Mouse (Mus musculus) neural tube, embryonic 15.5 days (tissue): ENCODE results near the gene Pi16. TPM values are rescaled to one million over a fixed set of nuclear protein-coding genes. Genes with fewer than 3 reads are reported as not detected.
A peak's percentile ranks its signal among the peaks of the same experiment; 100 is the strongest.
"Not testable (repeated sequence)": the region's sequence is repeated elsewhere in the genome, so short reads cannot be mapped to it uniquely, and the experiment has no call there.

Source experiments
- ATAC-seq: fragments of 200-750 bp; cut with Nextera tagmentation; 2 replicates; pipeline ENCODE4 v1.8.0; 2017; ENCODE audit warnings: mild to moderate bottlenecking, moderate TSS enrichment, moderate library complexity; ENCODE audit not compliant: low FRiP score
- H3K27ac ChIP-seq: fragments of 300-500 bp; sonication (generic); replicated peaks from 2 replicates; pipeline ENCODE4 v1.5.1; 2015; ENCODE audit warnings: mild to moderate bottlenecking, inconsistent platforms
- H3K27me3 ChIP-seq: fragments of 300-500 bp; sonication (generic); replicated peaks from 2 replicates; pipeline ENCODE4 v1.6.1; 2015; ENCODE audit warnings: inconsistent platforms
- H3K36me3 ChIP-seq: fragments of 300-500 bp; sonication (generic); 2 replicates; pipeline ENCODE4 v1.6.1; 2015; ENCODE audit warnings: inconsistent platforms
- H3K4me1 ChIP-seq: fragments of 300-500 bp; sonication (generic); 2 replicates; pipeline ENCODE4 v1.6.1; 2015; ENCODE audit warnings: inconsistent platforms
- H3K4me2 ChIP-seq: fragments of 300-500 bp; sonication (generic); 2 replicates; pipeline ENCODE4 v1.6.1; 2015; ENCODE audit warnings: inconsistent platforms, mild to moderate bottlenecking, moderate library complexity
- H3K4me3 ChIP-seq: fragments of 300-500 bp; sonication (generic); replicated peaks from 2 replicates; pipeline ENCODE4 v1.5.1; 2015; ENCODE audit warnings: mild to moderate bottlenecking, inconsistent platforms
- H3K9ac ChIP-seq: fragments of 300-500 bp; sonication (generic); replicated peaks from 2 replicates; pipeline ENCODE4 v1.6.1; 2015; ENCODE audit warnings: mild to moderate bottlenecking, inconsistent platforms
- H3K9me3 ChIP-seq: fragments of 300-500 bp; sonication (generic); replicated peaks from 2 replicates; pipeline ENCODE4 v1.6.1; 2016; ENCODE audit warnings: inconsistent platforms
- WGBS: fragments of 180-500 bp; shearing (Covaris S2); methylation state at CpG from one replicate; pipeline ENCODE4 v1.1.7; 2015; ENCODE audit warnings: mixed read lengths; 5-methylcytosine and 5-hydroxymethylcytosine counted together
- polyA plus RNA-seq: library from polyadenylated mRNA; unstranded; fragments of >200 nt; fragmentation: Nextera tagmentation; extraction: Ambion mirVana; gene quantifications from 2 replicates; pipeline ENCODE4 v1.2.1, GENCODE M21; 2015

The Pi16 gene
- polyA plus RNA-seq, result 2.8 TPM in 2 replicates

DNA sequence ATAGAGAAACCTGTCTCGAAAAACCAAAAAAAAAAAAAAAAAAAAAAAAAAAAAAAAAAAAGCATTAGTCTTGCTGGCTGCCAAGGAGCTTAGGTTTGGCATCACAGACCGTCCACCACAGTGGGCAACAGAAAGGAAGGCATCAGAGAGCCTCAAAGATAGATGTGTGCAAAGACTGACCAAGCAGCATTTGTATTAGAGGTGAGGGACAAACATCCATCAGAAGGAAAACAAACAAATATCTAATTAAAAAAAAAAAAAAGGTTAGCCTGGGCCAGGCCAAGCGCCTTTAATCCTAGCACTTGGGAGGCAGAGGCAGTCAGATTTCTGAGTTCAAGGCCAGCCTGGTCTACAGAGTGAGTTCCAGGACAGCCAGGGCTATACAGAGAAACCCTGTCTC lies at the start of gene Pi16:
TSS of gene Pi16 (plus strand) at position 301 of the 400 bp plus-strand sequence.
- Histone ChIP-seq H3K27me3 (peaks cover 22% of the 10 kb centered on the region), H3K4me1 (peaks cover 11% of the 10 kb centered on the region)
- H3K4me3 ChIP-seq, H3K36me3 ChIP-seq, ATAC-seq, H3K27ac ChIP-seq, H3K9ac ChIP-seq, H3K4me2 ChIP-seq, H3K9me3 ChIP-seq: not testable (repeated sequence)
- WGBS, result 86% methylated on average over 3 of the region's 3 CpGs

GRCm38 (mm10) chr17:29267931-29268681 lies 49.4 kb upstream of the Pi16 start:
- Histone ChIP-seq H3K9me3 (no peaks in the 10 kb centered on the region), H3K36me3 (no peaks in the 10 kb centered on the region), H3K4me1 (peaks cover 28% of the 10 kb centered on the region), H3K27me3 (no peaks in the 10 kb centered on the region), H3K27ac (peak overlapping the region; percentile 85), H3K4me2 (peak overlapping the region; percentile 71), H3K9ac (peak overlapping the region; percentile 31; the same call in 1 of the 2 replicates), H3K4me3 (peak overlapping the region; percentile 76)
- 0 out of 2 replicates have a peak, but pooled peaks have one; percentile 9 for ATAC-seq
- 58% methylated on average over 6 of the region's 6 CpGs for WGBS

- H3K4me1 ChIP-seq, result peaks cover 27% of the 10 kb centered on the region
- no peaks in the 10 kb centered on the region for H3K9me3 ChIP-seq
- peak within 1 kb of the TSS; percentile 85 for H3K27ac ChIP-seq
- H3K9ac ChIP-seq, result peak within 1 kb of the TSS; percentile 84
- peak within 1 kb of the TSS; percentile 76 for H3K4me3 ChIP-seq
- ATAC-seq, result peak; percentile 89
- no peaks in the 10 kb centered on the region for H3K36me3 ChIP-seq
- no peaks in the 10 kb centered on the region for H3K27me3 ChIP-seq
- H3K4me2 ChIP-seq, result peak within 1 kb of the TSS; percentile 71
- under 1% methylated on average over 52 of the region's 63 CpGs for WGBS
Observed at GRCm38 (mm10) chr17:29268682-29269348, 48.7 kb upstream of the Pi16 start, which contains the start of gene BC004004. TSS of gene BC004004 (plus strand) at chr17:29268788.

DNA sequence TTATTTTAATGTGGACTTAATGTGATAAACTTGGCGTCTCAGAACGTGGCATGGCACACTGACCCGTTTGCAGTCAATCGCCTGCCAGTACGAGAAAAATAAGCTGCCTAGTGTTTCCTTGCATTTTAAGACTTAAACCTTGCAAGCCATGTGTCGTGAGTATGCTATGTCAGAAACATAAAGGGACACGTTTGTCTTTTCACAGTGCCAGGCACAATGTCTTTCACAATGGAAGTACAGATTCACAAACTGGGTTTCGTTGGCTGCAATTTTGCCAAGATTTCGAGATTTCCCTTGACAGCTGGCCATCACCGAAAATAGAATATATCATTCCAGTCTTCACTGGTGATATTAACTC lies 48.2 kb upstream of the Pi16 start:
- WGBS, result 19% methylated on average over 10 of the region's 10 CpGs
- ATAC-seq, result no peak
- peak overlapping the region; percentile 76 for H3K4me3 ChIP-seq

GRCm38 (mm10) chr17:29270148-29270698 lies 47.3 kb upstream of the Pi16 start:
- Histone ChIP-seq H3K27me3 (no peaks in the 10 kb centered on the region), H3K4me2 (peak overlapping the region; percentile 71), H3K4me3 (no peak overlapping the region), H3K4me1 (peaks cover 24% of the 10 kb centered on the region), H3K36me3 (no peaks in the 10 kb centered on the region), H3K27ac (0 out of 2 replicates have a peak overlapping the region, but pooled peaks have one; percentile 85), H3K9me3 (no peaks in the 10 kb centered on the region), H3K9ac (0 out of 2 replicates have a peak overlapping the region, but pooled peaks have one; percentile 84)
- ATAC-seq, result no peak
- 94% methylated on average over 9 of the region's 9 CpGs for WGBS

More for the DNA sequence above, 48.2 kb upstream of the Pi16 start:
- no peaks in the 10 kb centered on the region for H3K27me3 ChIP-seq
- H3K9me3 ChIP-seq, result no peaks in the 10 kb centered on the region
- H3K4me2 ChIP-seq, result peak overlapping the region; percentile 71
- peak overlapping the region; percentile 84 for H3K9ac ChIP-seq
- no peaks in the 10 kb centered on the region for H3K36me3 ChIP-seq
- peak overlapping the region; percentile 85 for H3K27ac ChIP-seq
- H3K4me1 ChIP-seq, result peaks cover 28% of the 10 kb centered on the region

GRCm38 (mm10) chr17:29273156-29273555 lies 44.3 kb upstream of the Pi16 start:
- ATAC-seq, result no peak
- 90% methylated on average over 7 of the region's 7 CpGs for WGBS

GRCm38 (mm10) chr17:29273889-29274288 lies 43.6 kb upstream of the Pi16 start:
- 80% methylated on average over 11 of the region's 11 CpGs for WGBS
- no peak overlapping the region for H3K9ac ChIP-seq
- H3K4me3 ChIP-seq, result no peak overlapping the region
- no peaks in the 10 kb centered on the region; the same call in 1 of the 2 replicates for H3K36me3 ChIP-seq
- ATAC-seq, result no peak
- H3K4me1 ChIP-seq, result peaks cover 19% of the 10 kb centered on the region
- H3K4me2 ChIP-seq, result no peak overlapping the region
- H3K27me3 ChIP-seq, result no peaks in the 10 kb centered on the region
- H3K9me3 ChIP-seq, result no peaks in the 10 kb centered on the region
- H3K27ac ChIP-seq, result no peak overlapping the region

More at GRCm38 (mm10) chr17:29273156-29273555, 44.3 kb upstream of the Pi16 start:
- no peak overlapping the region for H3K4me2 ChIP-seq
- no peak overlapping the region for H3K4me3 ChIP-seq
- H3K4me1 ChIP-seq, result peaks cover 20% of the 10 kb centered on the region
- no peaks in the 10 kb centered on the region for H3K27me3 ChIP-seq
- H3K9me3 ChIP-seq, result no peaks in the 10 kb centered on the region
- no peak overlapping the region for H3K9ac ChIP-seq
- no peak overlapping the region for H3K27ac ChIP-seq
- no peaks in the 10 kb centered on the region; the same call in 1 of the 2 replicates for H3K36me3 ChIP-seq

GRCm38 (mm10) chr17:29280422-29280821 lies 37.1 kb upstream of the Pi16 start:
- no peaks in the 10 kb centered on the region for H3K27me3 ChIP-seq
- H3K4me3 ChIP-seq, result no peak overlapping the region
- WGBS, result 92% methylated on average over 5 of the region's 5 CpGs
- peaks cover 32% of the 10 kb centered on the region for H3K36me3 ChIP-seq
- H3K4me1 ChIP-seq, result no peaks in the 10 kb centered on the region
- no peak for ATAC-seq
- no peaks in the 10 kb centered on the region for H3K9me3 ChIP-seq
- H3K9ac ChIP-seq, result no peak overlapping the region
- H3K27ac ChIP-seq, result no peak overlapping the region
- no peak overlapping the region for H3K4me2 ChIP-seq

DNA sequence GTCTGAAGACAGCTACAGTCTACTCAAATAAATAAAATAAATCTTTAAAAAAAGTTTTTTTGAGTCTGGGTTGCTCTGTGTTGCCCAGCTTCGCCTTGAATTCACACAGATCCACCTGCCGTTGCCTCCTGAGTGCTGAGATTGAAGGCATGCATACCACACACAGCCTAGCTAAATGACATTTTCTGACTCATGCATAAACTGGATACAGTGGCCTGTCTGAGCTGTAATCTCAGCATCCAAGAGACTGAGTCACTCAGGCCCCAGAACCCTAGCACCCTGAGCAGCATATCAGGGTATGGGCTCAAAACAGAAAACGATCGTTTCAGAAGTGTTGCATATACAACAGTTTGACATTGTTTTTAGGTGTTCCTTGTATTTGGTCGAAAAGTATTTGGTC lies 35.9 kb upstream of the Pi16 start:
- Histone ChIP-seq H3K27me3 (no peaks in the 10 kb centered on the region), H3K9me3 (no peaks in the 10 kb centered on the region), H3K27ac (no peak overlapping the region), H3K36me3 (peaks cover 39% of the 10 kb centered on the region), H3K4me2 (no peak overlapping the region), H3K4me3 (no peak overlapping the region), H3K9ac (no peak overlapping the region), H3K4me1 (no peaks in the 10 kb centered on the region)
- no peak for ATAC-seq
- WGBS, result 92% methylated on average over 5 of the region's 5 CpGs

DNA sequence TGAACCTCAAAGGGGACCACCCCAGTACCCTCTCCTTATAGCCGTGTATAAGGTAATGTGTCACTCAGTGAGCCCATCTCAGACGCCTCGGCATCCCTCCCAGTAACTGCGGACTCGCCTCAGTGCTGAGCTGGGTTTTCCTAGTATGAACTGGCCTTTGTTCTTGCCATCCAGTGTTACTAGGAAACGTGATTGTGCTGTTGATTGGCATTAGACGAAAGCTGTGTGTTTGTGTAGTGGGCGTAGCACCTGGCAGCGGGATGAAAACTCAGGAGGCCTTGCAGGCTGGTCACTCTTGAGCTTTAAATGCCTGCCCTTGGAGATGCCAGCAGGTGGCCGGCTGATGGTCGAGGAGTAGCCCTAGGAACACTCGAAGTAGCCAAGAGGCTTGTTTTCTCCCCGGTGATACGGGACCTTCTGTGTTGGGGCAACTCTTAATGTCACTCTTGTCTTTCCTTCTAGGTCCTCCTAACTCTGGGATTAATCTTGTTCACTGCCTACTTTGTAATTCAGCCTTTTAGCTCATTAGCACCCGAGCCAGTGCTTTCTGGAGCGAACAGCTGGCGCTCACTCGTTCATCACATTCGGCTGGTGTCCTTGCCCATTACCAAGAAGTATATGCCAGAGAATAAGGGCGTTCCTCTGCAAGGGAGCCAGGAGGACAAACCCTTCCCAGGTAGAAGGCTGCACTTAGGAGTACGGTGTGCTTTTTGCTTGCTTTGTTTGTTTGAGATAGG lies 35.1 kb upstream of the Pi16 start:
- H3K9me3 ChIP-seq, result no peaks in the 10 kb centered on the region
- ATAC-seq, result no peak
- no peak overlapping the region for H3K4me3 ChIP-seq
- H3K4me1 ChIP-seq, result no peaks in the 10 kb centered on the region
- H3K27me3 ChIP-seq, result no peaks in the 10 kb centered on the region
- no peak overlapping the region for H3K4me2 ChIP-seq
- H3K36me3 ChIP-seq, result peaks cover 39% of the 10 kb centered on the region
- no peak overlapping the region for H3K27ac ChIP-seq
- 62% methylated on average over 21 of the region's 21 CpGs for WGBS
- H3K9ac ChIP-seq, result no peak overlapping the region

- no peak for ATAC-seq
- WGBS, result 82% methylated on average over 7 of the region's 7 CpGs
- H3K4me1 ChIP-seq, result no peaks in the 10 kb centered on the region
- no peaks in the 10 kb centered on the region for H3K9me3 ChIP-seq
- H3K4me3 ChIP-seq, result no peak overlapping the region
- H3K36me3 ChIP-seq, result peaks cover 43% of the 10 kb centered on the region
- no peak overlapping the region for H3K4me2 ChIP-seq
- H3K27ac ChIP-seq, result no peak overlapping the region
- no peak overlapping the region for H3K9ac ChIP-seq
- no peaks in the 10 kb centered on the region for H3K27me3 ChIP-seq
Observed at GRCm38 (mm10) chr17:29291793-29292192, 25.7 kb upstream of the Pi16 start.
